Mouse (Mus musculus) CD4-positive, CD25-positive, alpha-beta regulatory T cell, adult 4 months (primary cell): ENCODE data around the gene Mdm1. TPM values are rescaled to one million over a fixed set of nuclear protein-coding genes. Genes with fewer than 3 reads are reported as not detected.
"Not testable (repeated sequence)": the region's sequence is repeated elsewhere in the genome, so short reads cannot be mapped to it uniquely, and the experiment has no call there.

Experiments
- ATAC-seq: one replicate; pipeline ENCODE4 v1.8.0; 2017
- polyA plus RNA-seq, 2 experiments: library from polyadenylated mRNA; unstranded; fragments of 100-300 nt; shearing (Covaris generic); gene quantifications; one replicate each; pipeline ENCODE4 v1.2.1; 2017

Mdm1 gene
- polyA plus RNA-seq, 2 experiments from 2014 or later = 7.6 to 7.8 TPM

- ATAC-seq = no peak
Observed at GRCm38 (mm10) chr10:118125236-118125635, 16.4 kb upstream of the Mdm1 start.

GRCm38 (mm10) chr10:118125776-118126445 is 15.7 kb upstream of the Mdm1 start:
- ATAC-seq = no peak

- ATAC-seq = no peak
Observed at GRCm38 (mm10) chr10:118129001-118129682, 12.5 kb upstream of the Mdm1 start.

- no peak for ATAC-seq
Observed at GRCm38 (mm10) chr10:118130016-118130415, 11.6 kb upstream of the Mdm1 start.

- ATAC-seq = no peak
Observed at GRCm38 (mm10) chr10:118132993-118133392, 8.6 kb upstream of the Mdm1 start.

- no peak for ATAC-seq
Observed at GRCm38 (mm10) chr10:118138508-118138907, 3.1 kb upstream of the Mdm1 start.

GRCm38 (mm10) chr10:118139837-118140570 is 1.6 kb upstream of the Mdm1 start:
- no peak for ATAC-seq

- no peak for ATAC-seq
Observed at GRCm38 (mm10) chr10:118141884-118142801, 532 bp downstream of the Mdm1 start.

- ATAC-seq = no peak
Observed at GRCm38 (mm10) chr10:118149381-118149780, 7.8 kb downstream of the Mdm1 start.

GRCm38 (mm10) chr10:118150866-118151265 is 9.3 kb downstream of the Mdm1 start:
- no peak for ATAC-seq

- ATAC-seq = peak; percentile 54
Observed at GRCm38 (mm10) chr10:118155932-118156331, 14.3 kb downstream of the Mdm1 start.

- ATAC-seq = no peak
Observed at GRCm38 (mm10) chr10:118161131-118161530, 19.5 kb downstream of the Mdm1 start.

- ATAC-seq = no peak
Observed at GRCm38 (mm10) chr10:118169212-118169611, 27.6 kb downstream of the Mdm1 start.

- ATAC-seq = peak; percentile 97
Observed at GRCm38 (mm10) chr10:118172416-118172815, 30.8 kb downstream of the Mdm1 start.

GRCm38 (mm10) chr10:118172876-118173275 is 31.3 kb downstream of the Mdm1 start:
- no peak for ATAC-seq

GRCm38 (mm10) chr10:118175542-118175941 is 33.9 kb downstream of the Mdm1 start:
- ATAC-seq = not testable (repeated sequence)

- ATAC-seq = no peak
Observed at GRCm38 (mm10) chr10:118178735-118179151, 37.1 kb downstream of the Mdm1 start.

GRCm38 (mm10) chr10:118179265-118179664 is 37.7 kb downstream of the Mdm1 start:
- no peak for ATAC-seq

- ATAC-seq = peak; percentile 68
Observed at GRCm38 (mm10) chr10:118195150-118195549, 53.5 kb downstream of the Mdm1 start.

- no peak for ATAC-seq
Observed at GRCm38 (mm10) chr10:118204642-118205041, 63.0 kb downstream of the Mdm1 start, which contains the start of gene Il22. Gene Il22 (plus strand): TSS chr10:118204942.

GRCm38 (mm10) chr10:118215719-118216393 is 74.2 kb downstream of the Mdm1 start:
- not testable (repeated sequence) for ATAC-seq
